ENCODE assay signal across 21 mouse cellular contexts in genomic region chr17:48542733-48543132, GRCm38 (mm10).
DNase-seq lines count a peak whose midpoint lies in the region; ATAC-seq and TF ChIP-seq lines count a peak whose summit lies in the region.
"Had no signal": no experiment of that assay in that cellular context is flagged by ENCODE, and none has a peak within 500 bp of the region (broad histone marks: within the 10 kb centered on the region; RNA-seq: fewer than 3 reads in every experiment).

No protein-coding gene starts in this region.

- no peaks in the 10 kb centered on the region for H3K9me3 ChIP-seq in forebrain, embryonic 16.5 days (ENCODE audit: control insufficient read depth, low read length)
- H3K9me3 ChIP-seq in forebrain, embryonic 12.5 days, result no peaks in the 10 kb centered on the region
- no peaks in the 10 kb centered on the region for H3K9me3 ChIP-seq in intestine, embryonic 14.5 days (ENCODE audit: control insufficient read depth, low read length)
- H3K9me3 ChIP-seq in intestine, postnatal 0 days (ENCODE audit: control insufficient read depth), result no peaks in the 10 kb centered on the region
- H3K9me3 ChIP-seq: embryonic facial prominence, embryonic 15.5 days; forebrain, embryonic 10.5 days; heart, embryonic 10.5 days; limb, embryonic 13.5 days; liver, embryonic 13.5 days; neural tube, embryonic 12.5 days had no signal

- TF ChIP-seq CTCF in intestine, postnatal 0 days (IDR thresholded peaks at IDR 0.05; ENCODE audit: low read depth), result no peak

- intact Hi-C loops in left cerebral cortex, postnatal 14 days (cut with DNase I), result no loop called here

- H3K27me3 ChIP-seq in forebrain, embryonic 16.5 days (replicated peaks; ENCODE audit: control insufficient read depth, insufficient read depth, low read length), result no peaks in the 10 kb centered on the region
- no peaks in the 10 kb centered on the region for H3K27me3 ChIP-seq in forebrain, embryonic 12.5 days
- no peaks in the 10 kb centered on the region for H3K27me3 ChIP-seq in intestine, embryonic 14.5 days (replicated peaks; ENCODE audit: control insufficient read depth, insufficient read depth, low read length)
- H3K27me3 ChIP-seq in intestine, postnatal 0 days (replicated peaks; ENCODE audit: control insufficient read depth, insufficient read depth, low read length), result no peaks in the 10 kb centered on the region
- H3K27me3 ChIP-seq: embryonic facial prominence, embryonic 15.5 days; kidney, embryonic 15.5 days; limb, embryonic 13.5 days; liver, embryonic 13.5 days; neural tube, embryonic 12.5 days had no signal

- H3K27ac ChIP-seq in forebrain, embryonic 16.5 days (ENCODE audit: low read length), result no peak overlapping the region
- H3K27ac ChIP-seq in forebrain, embryonic 12.5 days, result no peak overlapping the region
- no peak overlapping the region for H3K27ac ChIP-seq in intestine, embryonic 14.5 days (ENCODE audit: low read depth)
- no peak overlapping the region for H3K27ac ChIP-seq in intestine, postnatal 0 days (ENCODE audit: low read depth, low read length)
- H3K27ac ChIP-seq: embryonic facial prominence, embryonic 15.5 days; forebrain, embryonic 10.5 days; heart, embryonic 10.5 days; kidney, embryonic 15.5 days; limb, embryonic 13.5 days; liver, embryonic 13.5 days; macrophage; midbrain, embryonic 10.5 days; neural tube, embryonic 12.5 days had no signal

- no peak for DNase-seq in intestine, embryonic 14.5 days (ENCODE audit: low spot score)
- peak; percentile 17 to 38 for DNase-seq in left cerebral cortex, postnatal 14 days (ENCODE audit: low spot score in 2 of 2)
- DNase-seq in left cerebral cortex, adult 8-10 months (ENCODE audit: low spot score in 2 of 2), result no peak
- peak; percentile 34 for DNase-seq in brain, adult 2 months (ENCODE audit: low read depth, low spot score)
- no peak for DNase-seq in frontal cortex, postnatal 14 days (ENCODE audit: low spot score in 2 of 2)
- DNase-seq: adrenal gland, postnatal 14 days; liver, embryonic 13.5 days; thymus, postnatal 25 days had no signal

- WGBS in forebrain, embryonic 16.5 days, result 63% methylated on average over 11 of the region's 11 CpGs
- WGBS in forebrain, embryonic 12.5 days, result 79% methylated on average over 11 of the region's 11 CpGs
- 51% methylated on average over 11 of the region's 11 CpGs for WGBS in intestine, embryonic 14.5 days
- WGBS in intestine, postnatal 0 days, result 65% methylated on average over 11 of the region's 11 CpGs

- no peaks in the 10 kb centered on the region for H3K36me3 ChIP-seq in forebrain, embryonic 16.5 days (ENCODE audit: control insufficient read depth, insufficient read depth)
- no peaks in the 10 kb centered on the region for H3K36me3 ChIP-seq in forebrain, embryonic 12.5 days (replicated peaks)
- H3K36me3 ChIP-seq in intestine, embryonic 14.5 days (ENCODE audit: control insufficient read depth, insufficient read depth, low read length), result no peaks in the 10 kb centered on the region
- H3K36me3 ChIP-seq in intestine, postnatal 0 days (ENCODE audit: control insufficient read depth, insufficient read depth), result peaks cover 7% of the 10 kb centered on the region; the same call in 1 of the 2 replicates
- H3K36me3 ChIP-seq: embryonic facial prominence, embryonic 15.5 days; forebrain, embryonic 10.5 days; G1E; heart, embryonic 10.5 days; kidney, embryonic 15.5 days; limb, embryonic 13.5 days; liver, embryonic 13.5 days; midbrain, embryonic 10.5 days; neural tube, embryonic 12.5 days had no signal

- H3K4me2 ChIP-seq in forebrain, embryonic 16.5 days (ENCODE audit: low read length), result no peak overlapping the region
- no peak overlapping the region for H3K4me2 ChIP-seq in forebrain, embryonic 12.5 days
- H3K4me2 ChIP-seq in intestine, embryonic 14.5 days (ENCODE audit: low read length), result 0 out of 2 replicates have a peak overlapping the region, but pooled peaks have one; percentile 3
- no peak overlapping the region for H3K4me2 ChIP-seq in intestine, postnatal 0 days (replicated peaks; ENCODE audit: low read depth)
- H3K4me2 ChIP-seq: embryonic facial prominence, embryonic 15.5 days; liver, embryonic 13.5 days; neural tube, embryonic 12.5 days had no signal

- no peak overlapping the region for H3K9ac ChIP-seq in forebrain, embryonic 16.5 days (replicated peaks; ENCODE audit: low read depth, low read length)
- no peak overlapping the region for H3K9ac ChIP-seq in forebrain, embryonic 12.5 days
- H3K9ac ChIP-seq in intestine, embryonic 14.5 days (ENCODE audit: low read length), result no peak overlapping the region
- no peak overlapping the region for H3K9ac ChIP-seq in intestine, postnatal 0 days (ENCODE audit: low read depth, low read length)
- H3K9ac ChIP-seq: embryonic facial prominence, embryonic 15.5 days; kidney, embryonic 15.5 days; liver, embryonic 13.5 days; lung, embryonic 14.5 days; neural tube, embryonic 12.5 days had no signal

- H3K4me1 ChIP-seq in forebrain, embryonic 16.5 days (replicated peaks; ENCODE audit: control insufficient read depth, insufficient read depth, low read length), result peaks cover 5% of the 10 kb centered on the region; the same call in 1 of the 2 replicates
- no peaks in the 10 kb centered on the region for H3K4me1 ChIP-seq in forebrain, embryonic 12.5 days
- H3K4me1 ChIP-seq in intestine, embryonic 14.5 days (replicated peaks; ENCODE audit: control insufficient read depth, insufficient read depth, low read length), result peaks cover 11% of the 10 kb centered on the region
- no peaks in the 10 kb centered on the region for H3K4me1 ChIP-seq in intestine, postnatal 0 days (replicated peaks; ENCODE audit: control insufficient read depth, insufficient read depth, low read length)
- H3K4me1 ChIP-seq: embryonic facial prominence, embryonic 15.5 days; liver, embryonic 13.5 days; neural tube, embryonic 12.5 days had no signal

- H3K4me3 ChIP-seq in forebrain, embryonic 16.5 days (replicated peaks; ENCODE audit: low read length), result no peak overlapping the region
- H3K4me3 ChIP-seq in forebrain, embryonic 12.5 days (replicated peaks), result no peak overlapping the region
- H3K4me3 ChIP-seq in intestine, embryonic 14.5 days (ENCODE audit: low read depth, low read length), result no peak overlapping the region
- no peak overlapping the region for H3K4me3 ChIP-seq in intestine, postnatal 0 days (ENCODE audit: low read depth, low read length)
- H3K4me3 ChIP-seq: embryonic facial prominence, embryonic 15.5 days; forebrain, embryonic 10.5 days; heart, embryonic 10.5 days; kidney, embryonic 15.5 days; limb, embryonic 13.5 days; liver, embryonic 13.5 days; midbrain, embryonic 10.5 days; neural tube, embryonic 12.5 days had no signal

- 0 out of 2 replicates have a peak, but pooled peaks have one; percentile 16 for ATAC-seq in forebrain, embryonic 16.5 days
- ATAC-seq in forebrain, embryonic 12.5 days (ENCODE audit: low FRiP score), result no peak
- no peak for ATAC-seq in intestine, embryonic 14.5 days (replicated peaks; ENCODE audit: low FRiP score, low TSS enrichment, low read depth)
- ATAC-seq in intestine, postnatal 0 days, result no peak

Comparison
In these comparisons a context has a peak if more than half of its experiments do, and no peak if none do; other contexts are left out.
1. DNase-seq: peak in left cerebral cortex, postnatal 14 days (2 of 2) and brain, adult 2 months (single experiment); none in intestine, embryonic 14.5 days (single experiment), left cerebral cortex, adult 8-10 months (0 of 2) and frontal cortex, postnatal 14 days (0 of 2).